Comparison of ENCODE assay signal across 20 mouse cellular contexts in the genomic region with DNA sequence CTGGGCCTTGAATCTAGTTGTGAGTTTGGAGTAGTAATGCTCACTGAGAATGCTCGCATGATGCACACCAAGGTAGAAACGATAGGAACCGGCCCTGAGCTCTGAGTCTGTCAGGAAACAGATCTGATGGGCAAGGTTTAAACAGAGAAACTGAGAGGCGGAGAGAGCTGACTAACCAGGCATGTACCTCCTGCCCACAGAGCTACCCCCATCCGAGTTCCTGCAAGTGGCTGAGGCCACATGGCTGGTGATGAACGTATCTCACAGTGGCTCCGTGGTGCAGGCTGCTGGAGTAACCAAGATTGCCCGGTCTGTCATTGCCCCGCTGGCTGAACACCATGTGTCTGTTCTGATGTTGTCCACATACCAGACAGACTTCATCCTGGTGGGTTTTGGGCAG. TPM values are rescaled to one million over a fixed set of nuclear protein-coding genes. Genes with fewer than 3 reads are reported as not detected.
DNase-seq lines count a peak whose midpoint lies in the region; ATAC-seq and TF ChIP-seq lines count a peak whose summit lies in the region.
"Had no signal": no experiment of that assay in that cellular context is flagged by ENCODE, and none has a peak within 500 bp of the region (broad histone marks: within the 10 kb centered on the region; RNA-seq: fewer than 3 reads in every experiment).

No protein-coding gene starts in this region.

- H3K4me1 ChIP-seq in midbrain, embryonic 15.5 days: peaks cover 10% of the 10 kb centered on the region

- 63% methylated on average over 9 of the region's 9 CpGs for WGBS in midbrain, embryonic 15.5 days

- TF ChIP-seq CTCF in gastrocnemius, adult 2 months (IDR thresholded peaks at IDR 0.05): no peak

- H3K9me3 ChIP-seq in midbrain, embryonic 15.5 days: no peaks in the 10 kb centered on the region
- H3K9me3 ChIP-seq: embryonic facial prominence, embryonic 12.5 days; heart, embryonic 10.5 days; hindbrain, embryonic 12.5 days had no signal

- DNase-seq in gastrocnemius, adult 2 months: no peak
- DNase-seq in gastrocnemius, postnatal 4 days (ENCODE audit: low spot score in 2 of 2): no peak
- DNase-seq in A20 (ENCODE audit: low read depth, low spot score): peak; percentile 10
- DNase-seq in CD4-positive helper T cell, adult 2 months (ENCODE audit: low read depth, low spot score): peak; percentile 36
- peak; percentile 31 for DNase-seq in brain, adult 2 months (ENCODE audit: low read depth, low spot score)
- no peak for DNase-seq in c-Kit-positive CD71-positive TER-119-positive erythroid progenitor cells, embryonic 14.5 days (ENCODE audit: low spot score)

- intact Hi-C loops in gastrocnemius, adult 2 months (cut with DNase I): loop anchor here (1.0 to 10.0 kb wide), 4 partner anchors 38 to 205 kb away; partner anchors contain the start of genes Ccdc157, Rnf215 and Sf3a1

- H3K4me2 ChIP-seq in midbrain, embryonic 15.5 days: no peak overlapping the region
- H3K4me2 ChIP-seq: embryonic facial prominence, embryonic 12.5 days; hindbrain, embryonic 12.5 days had no signal

- no peak overlapping the region for H3K4me3 ChIP-seq in gastrocnemius, adult 2 months
- no peak overlapping the region for H3K4me3 ChIP-seq in midbrain, embryonic 15.5 days
- H3K4me3 ChIP-seq: embryonic facial prominence, embryonic 12.5 days; heart, embryonic 10.5 days; hindbrain, embryonic 12.5 days had no signal

- no peak overlapping the region for H3K9ac ChIP-seq in midbrain, embryonic 15.5 days
- H3K9ac ChIP-seq: embryonic facial prominence, embryonic 12.5 days; hindbrain, embryonic 12.5 days had no signal

- H3K36me3 ChIP-seq in midbrain, embryonic 15.5 days (replicated peaks): no peaks in the 10 kb centered on the region; the same call in 1 of the 2 replicates

- peak overlapping the region; percentile 85 for H3K27ac ChIP-seq in gastrocnemius, adult 2 months
- H3K27ac ChIP-seq in midbrain, embryonic 15.5 days: no peak overlapping the region
- H3K27ac ChIP-seq: embryonic facial prominence, embryonic 12.5 days; heart, embryonic 10.5 days; hindbrain, embryonic 12.5 days had no signal

- peaks cover 26% of the 10 kb centered on the region for H3K27me3 ChIP-seq in midbrain, embryonic 15.5 days (replicated peaks)
- H3K27me3 ChIP-seq: Patski had no signal

- no peak for ATAC-seq in midbrain, embryonic 15.5 days (replicated peaks)
- ATAC-seq: forebrain, embryonic 16.5 days had no signal

RNA-seq across cellular contexts. Expression of gene Castor1, which starts 1.9 kb away (rescaled TPM):
- total RNA-seq in gastrocnemius, adult 2 months (2021): 1 to 10 TPM; 2.0 to 2.6 TPM
- 1 to 10 TPM; 8.7 to 9.8 TPM for total RNA-seq in gastrocnemius, postnatal 4 days (2021)
- 2.6 and 3.6 TPM in 2 replicates for polyA plus RNA-seq in midbrain, embryonic 15.5 days (2015; fragmentation: Nextera tagmentation; extraction: Ambion mirVana)

RNA-seq across cellular contexts. Expression of gene Osm, which starts 16.3 kb away (rescaled TPM):
- total RNA-seq in gastrocnemius, adult 2 months (2021): not detected
- under 1 TPM; 0.22 to 0.36 TPM for total RNA-seq in gastrocnemius, postnatal 4 days (2021)
- polyA plus RNA-seq in midbrain, embryonic 15.5 days (2015; fragmentation: Nextera tagmentation; extraction: Ambion mirVana): 0.11 and 0.21 TPM in 2 replicates
- total RNA-seq: adrenal gland, postnatal 25 days; gastrocnemius, adult 8-10 months; gastrocnemius, postnatal 36 days; heart, postnatal 10 days had no signal
- polyA plus RNA-seq: embryonic facial prominence, embryonic 12.5 days; forebrain, embryonic 11.5 days; forebrain, embryonic 16.5 days; heart, embryonic 14.5 days; hindbrain, embryonic 12.5 days; hindbrain, embryonic 16.5 days; intestine, embryonic 14.5 days; Patski had no signal

RNA-seq across cellular contexts. Expression of gene Tbc1d10a, which starts 33.3 kb away (rescaled TPM):
- total RNA-seq in gastrocnemius, adult 2 months (2021): 1 to 10 TPM; 3.1 to 5.2 TPM
- total RNA-seq in gastrocnemius, postnatal 4 days (2021): 10 to 100 TPM; 10.1 to 12.2 TPM
- 35.0 and 38.6 TPM in 2 replicates for polyA plus RNA-seq in midbrain, embryonic 15.5 days (2015; fragmentation: Nextera tagmentation; extraction: Ambion mirVana)

RNA-seq across cellular contexts. Expression of gene Lif, which starts 37.4 kb away (rescaled TPM):
- under 1 TPM; 0.17 to 0.23 TPM for total RNA-seq in gastrocnemius, adult 2 months (2021)
- 1 to 10 TPM; 1.3 to 2.1 TPM for total RNA-seq in gastrocnemius, postnatal 4 days (2021)
- 0.05 TPM in 1 of 2 replicates, not detected in the other for polyA plus RNA-seq in midbrain, embryonic 15.5 days (2015; fragmentation: Nextera tagmentation; extraction: Ambion mirVana)
- polyA plus RNA-seq: forebrain, embryonic 11.5 days; hindbrain, embryonic 12.5 days had no signal

RNA-seq across cellular contexts. Expression of gene Sf3a1, which starts 59.8 kb away (rescaled TPM):
- total RNA-seq in gastrocnemius, adult 2 months (2021): 10 to 100 TPM; 13.9 to 19.6 TPM
- total RNA-seq in gastrocnemius, postnatal 4 days (2021): 10 to 100 TPM; 41.2 to 50.6 TPM
- polyA plus RNA-seq in midbrain, embryonic 15.5 days (2015; fragmentation: Nextera tagmentation; extraction: Ambion mirVana): 53.7 and 57.5 TPM in 2 replicates

Comparison
In these comparisons a context has a peak if more than half of its experiments do, and no peak if none do; other contexts are left out.
1. DNase-seq: peak in A20 (single experiment), CD4-positive helper T cell, adult 2 months (single experiment) and brain, adult 2 months (single experiment); none in gastrocnemius, adult 2 months (single experiment), gastrocnemius, postnatal 4 days (0 of 2) and c-Kit-positive CD71-positive TER-119-positive erythroid progenitor cells, embryonic 14.5 days (single experiment).